Mouse (Mus musculus): ENCODE measurements around the gene Shank1.

DNA sequence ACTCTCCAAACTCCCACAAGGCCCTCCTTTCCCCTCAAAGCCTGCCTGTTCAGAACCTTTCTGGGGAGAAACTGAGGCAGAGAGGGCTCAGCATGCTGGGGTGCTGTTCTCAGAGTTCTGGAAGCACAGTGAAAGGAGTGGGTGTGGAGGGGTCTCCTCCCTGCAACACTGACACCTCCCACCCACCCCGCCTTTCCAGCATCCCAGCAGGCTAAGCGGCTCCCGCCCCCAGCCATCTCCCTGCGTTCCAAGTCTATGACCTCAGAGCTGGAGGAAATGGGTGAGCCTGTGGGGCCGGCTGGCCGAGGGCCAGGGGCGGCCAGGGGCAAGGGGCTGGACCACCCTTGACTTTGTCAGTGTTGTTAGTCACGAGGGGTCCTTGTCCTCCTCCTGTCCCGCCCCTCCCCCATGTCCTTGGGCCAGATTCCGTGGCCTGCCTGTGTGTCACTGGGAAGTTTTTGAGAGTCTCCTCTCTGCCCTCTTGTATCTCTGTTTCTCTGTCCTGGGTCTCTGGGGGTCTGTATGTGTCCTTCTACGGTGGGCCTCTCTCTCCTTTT, 33.5 kb downstream of the Shank1 start:
- TF ChIP-seq GATA1 (IDR thresholded peaks at IDR 0.05; ENCODE audit: borderline replicate concordance, low read length): no peak
- TF ChIP-seq FLI1 (IDR thresholded peaks at IDR 0.05; ENCODE audit: low read length): no peak
